Mouse (Mus musculus) c-Kit-positive CD71-negative TER-119-negative erythroid progenitor cells, embryonic 14.5 days (primary cell): ENCODE results near the gene Pip4k2c.

Experiments
- DNase-seq: peaks from one replicate; pipeline ENCODE4 v3.0.0-alpha.2; 2013; ENCODE audit warnings: low read depth

Gene Pip4k2c

DNA sequence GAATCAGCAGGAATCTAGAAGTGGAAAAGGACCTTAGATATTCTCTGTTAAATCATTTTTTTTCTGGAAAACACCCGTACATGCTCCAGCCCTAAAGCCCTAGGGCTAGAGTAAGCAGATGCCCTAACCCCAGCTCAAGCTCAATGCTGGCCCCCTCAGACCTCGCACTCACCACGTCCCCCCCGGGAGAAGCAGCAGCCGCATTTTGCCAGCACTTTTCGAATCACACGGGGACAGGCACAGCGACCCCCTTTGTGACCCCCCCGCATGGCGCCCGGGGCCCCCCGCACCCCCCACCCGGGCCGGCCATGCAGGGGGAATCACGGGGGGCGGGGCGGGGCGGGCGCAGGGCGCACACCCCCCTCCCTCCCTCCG, 23.3 kb downstream of the Pip4k2c start:
- DNase-seq = no peak

DNA sequence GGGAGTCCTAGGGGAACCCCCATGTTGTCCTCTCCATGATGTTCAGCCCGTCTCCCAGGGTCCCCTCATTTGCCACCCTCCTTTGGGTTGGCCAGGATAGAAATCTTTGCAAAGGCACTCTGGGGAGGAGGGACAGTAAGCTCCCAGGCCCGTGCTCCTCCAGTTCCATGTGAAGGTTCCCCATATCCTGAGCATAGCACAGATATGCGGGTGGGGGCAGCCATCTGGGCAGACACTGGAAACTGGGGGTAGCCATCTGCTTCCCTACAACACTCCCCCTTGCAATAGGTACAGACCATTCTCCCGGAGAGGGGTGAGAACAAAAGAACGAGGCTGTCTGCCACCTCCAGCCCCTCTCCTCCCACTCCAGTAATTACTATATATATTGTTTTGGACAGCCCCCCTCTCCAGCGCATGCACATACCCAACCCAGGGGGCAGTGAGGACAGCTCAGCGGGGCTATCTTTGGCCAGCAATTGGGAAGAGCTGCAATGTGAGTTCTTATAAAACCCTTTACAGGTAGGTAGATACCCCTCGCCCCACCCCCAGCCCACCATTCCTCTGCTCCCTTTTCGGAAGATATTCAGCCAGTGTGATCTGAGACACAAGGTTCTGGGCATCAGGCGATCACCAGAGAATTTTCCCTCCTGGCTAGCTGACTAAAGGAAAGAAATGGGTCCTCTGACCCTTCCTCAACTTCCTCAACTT, 23.9 kb downstream of the Pip4k2c start:
- DNase-seq = no peak

- DNase-seq = no peak
Observed at GRCm38 (mm10) chr10:127186451-127186850, 24.9 kb downstream of the Pip4k2c start.

DNA sequence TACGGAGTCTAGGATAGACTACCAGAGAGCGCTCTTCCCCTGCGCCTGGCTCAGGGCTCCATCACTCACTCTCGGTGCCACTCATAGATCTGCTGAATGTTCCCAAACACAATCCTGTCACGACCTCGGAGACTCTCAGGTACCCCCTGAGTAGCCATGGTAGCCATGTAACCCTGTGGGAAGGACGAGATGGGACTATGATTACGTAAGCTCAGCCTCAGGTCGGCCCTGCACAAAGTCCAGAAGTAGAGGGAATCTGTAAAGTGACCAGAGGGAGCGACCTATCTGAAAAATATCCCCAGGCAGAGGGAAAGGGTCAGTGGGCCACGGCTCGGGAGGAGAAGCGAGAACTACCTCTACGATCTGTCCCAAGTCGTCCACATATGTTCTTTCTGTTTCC, 25.9 kb downstream of the Pip4k2c start:
- no peak for DNase-seq

- DNase-seq = no peak
Observed at GRCm38 (mm10) chr10:127185101-127185500, 26.3 kb downstream of the Pip4k2c start.

GRCm38 (mm10) chr10:127183759-127184158, 27.6 kb downstream of the Pip4k2c start:
- no peak for DNase-seq

- no peak for DNase-seq
Observed at GRCm38 (mm10) chr10:127182624-127183023, 28.8 kb downstream of the Pip4k2c start.

GRCm38 (mm10) chr10:127181566-127181965, 29.8 kb downstream of the Pip4k2c start:
- no peak for DNase-seq

GRCm38 (mm10) chr10:127180695-127181047, 30.7 kb downstream of the Pip4k2c start:
- no peak for DNase-seq

DNA sequence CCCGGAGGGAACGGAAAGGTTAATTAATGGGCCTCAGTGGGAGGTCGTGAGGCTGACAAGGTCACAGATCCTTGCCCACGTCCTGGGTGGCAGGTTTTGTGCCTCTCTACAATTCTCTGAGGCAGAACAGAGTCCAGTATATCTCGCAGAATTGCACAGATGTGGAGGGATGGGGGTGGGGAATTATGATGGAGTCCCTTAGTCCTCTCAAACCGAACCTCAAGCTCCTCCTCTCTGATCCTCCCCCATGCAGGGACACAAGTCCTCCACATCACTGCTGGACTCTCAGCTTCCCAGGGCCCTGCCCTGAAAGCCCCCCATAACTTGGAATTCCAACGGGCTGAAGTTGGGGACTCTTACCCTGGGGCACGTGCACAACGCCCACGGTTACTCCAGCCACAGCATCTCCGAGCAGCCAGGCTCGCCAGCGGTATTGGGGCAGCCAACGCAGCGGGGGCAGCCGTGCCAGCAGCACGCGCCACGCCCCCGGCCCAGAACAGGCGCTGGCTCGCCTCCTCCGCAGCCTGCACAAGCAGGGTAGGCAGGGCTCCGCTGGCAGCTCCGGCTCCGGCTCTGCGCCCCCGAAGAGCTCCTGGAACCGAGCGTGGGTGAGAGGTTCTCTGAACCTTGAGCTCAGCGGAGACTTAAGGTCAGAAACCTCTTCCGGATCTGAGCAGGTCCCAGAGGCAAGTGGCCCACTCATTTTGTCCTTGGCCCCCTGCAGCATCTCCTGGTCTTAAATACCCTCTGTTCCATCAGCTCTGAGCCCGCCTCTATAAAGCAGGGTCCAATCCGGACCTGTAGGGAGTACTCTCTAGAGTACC, 31.3 kb downstream of the Pip4k2c start, which contains the start of gene Slc26a10:
Slc26a10 (minus strand) TSS at position 775 of the 824 bp plus-strand sequence.
- no peak for DNase-seq

- DNase-seq = no peak
Observed at GRCm38 (mm10) chr10:127178286-127179027, 32.9 kb downstream of the Pip4k2c start.

- no peak for DNase-seq
Observed at GRCm38 (mm10) chr10:127177719-127178118, 33.7 kb downstream of the Pip4k2c start.

GRCm38 (mm10) chr10:127177235-127177634, 34.1 kb downstream of the Pip4k2c start:
- DNase-seq = no peak

DNA sequence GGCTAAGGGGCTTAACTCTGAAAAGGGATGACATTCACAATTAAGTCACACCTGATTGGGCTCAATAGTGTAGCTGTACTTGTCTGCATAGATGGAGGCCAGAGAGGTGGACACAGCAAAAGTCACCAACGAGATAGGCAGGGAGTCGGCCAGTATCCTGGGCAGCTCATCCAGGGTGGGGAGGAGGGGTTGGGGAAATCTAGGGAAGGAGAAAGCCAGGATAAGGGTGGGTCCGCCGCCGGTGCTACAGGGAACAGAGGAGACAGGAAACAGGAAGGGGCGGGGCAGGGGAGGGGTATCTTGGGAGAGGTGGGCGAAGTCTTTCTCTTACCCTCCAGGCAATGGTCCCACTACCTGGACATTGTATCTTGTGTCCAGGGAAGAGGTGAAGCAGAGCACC, 34.6 kb downstream of the Pip4k2c start:
- DNase-seq = no peak

GRCm38 (mm10) chr10:127176228-127176627, 35.2 kb downstream of the Pip4k2c start:
- DNase-seq = no peak

- DNase-seq = no peak
Observed at GRCm38 (mm10) chr10:127174170-127174569, 37.2 kb downstream of the Pip4k2c start.

GRCm38 (mm10) chr10:127173148-127174065, 38.0 kb downstream of the Pip4k2c start:
- DNase-seq = no peak

GRCm38 (mm10) chr10:127171631-127172200, 39.7 kb downstream of the Pip4k2c start:
- DNase-seq = no peak

DNA sequence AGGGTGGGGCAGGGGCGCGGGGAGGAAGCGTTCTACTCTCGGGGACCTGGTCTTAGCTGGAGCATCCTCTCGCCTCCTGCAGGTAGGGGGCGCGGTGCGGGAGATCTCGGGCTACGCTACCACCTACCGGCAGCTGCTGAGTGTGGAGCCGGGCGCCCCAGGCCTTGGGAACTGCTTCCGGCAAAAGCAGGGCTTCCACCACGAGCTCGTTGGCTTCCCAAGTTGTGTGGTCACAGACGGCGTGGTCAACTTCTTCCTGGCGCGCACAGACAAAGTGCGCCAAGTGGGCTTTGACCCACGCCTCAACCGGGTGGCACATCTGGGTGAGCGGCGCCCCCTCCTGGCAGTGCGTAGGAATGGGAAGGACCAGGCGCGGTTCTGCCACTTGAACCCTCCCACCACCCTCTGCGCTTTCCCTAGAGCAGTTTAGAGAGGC, 40.5 kb downstream of the Pip4k2c start:
- no peak for DNase-seq

- DNase-seq = no peak
Observed at GRCm38 (mm10) chr10:127170002-127170401, 41.4 kb downstream of the Pip4k2c start.

GRCm38 (mm10) chr10:127167614-127168192, 43.7 kb downstream of the Pip4k2c start:
- DNase-seq = no peak
